Mouse (Mus musculus) liver, embryonic 15.5 days (tissue): ENCODE measurements around the gene Capn1. TPM values are rescaled to one million over a fixed set of nuclear protein-coding genes. Genes with fewer than 3 reads are reported as not detected.
A peak's percentile ranks its signal among the peaks of the same experiment; 100 is the strongest.

ENCODE experiments used
- ATAC-seq: fragments of 200-750 bp; cut with Nextera tagmentation; 2 replicates; pipeline ENCODE4 v1.8.0; 2017; ENCODE audit warnings: moderate number of reproducible peaks, mild to moderate bottlenecking, moderate library complexity; ENCODE audit not compliant: insufficient read depth
- H3K27ac ChIP-seq: fragments of 300-500 bp; sonication (generic); replicated peaks from 2 replicates; pipeline ENCODE4 v1.5.1; 2015; ENCODE audit warnings: mild to moderate bottlenecking, inconsistent platforms
- H3K27me3 ChIP-seq: fragments of 300-500 bp; sonication (generic); 2 replicates; pipeline ENCODE4 v1.6.1; 2015; ENCODE audit warnings: mild to moderate bottlenecking, inconsistent platforms
- H3K36me3 ChIP-seq: fragments of 300-500 bp; sonication (generic); replicated peaks from 2 replicates; pipeline ENCODE4 v1.6.1; 2015; ENCODE audit warnings: moderate library complexity, mild to moderate bottlenecking, inconsistent platforms
- H3K4me1 ChIP-seq: fragments of 300-500 bp; sonication (generic); replicated peaks from 2 replicates; pipeline ENCODE4 v1.6.1; 2015; ENCODE audit warnings: inconsistent platforms
- H3K4me2 ChIP-seq: fragments of 300-500 bp; sonication (generic); 2 replicates; pipeline ENCODE4 v1.6.1; 2015; ENCODE audit warnings: moderate library complexity, mild to moderate bottlenecking, inconsistent platforms
- H3K4me3 ChIP-seq: fragments of 300-500 bp; sonication (generic); replicated peaks from 2 replicates; pipeline ENCODE4 v1.5.1; 2015; ENCODE audit warnings: mild to moderate bottlenecking, inconsistent platforms
- H3K9ac ChIP-seq: fragments of 300-500 bp; sonication (generic); 2 replicates; pipeline ENCODE4 v1.6.1; 2015; ENCODE audit warnings: moderate library complexity, mild to moderate bottlenecking, inconsistent platforms
- H3K9me3 ChIP-seq: fragments of 300-500 bp; sonication (generic); replicated peaks from 2 replicates; pipeline ENCODE4 v1.6.1; 2016; ENCODE audit warnings: inconsistent platforms
- WGBS: fragments of 180-500 bp; shearing (Covaris S2); methylation state at CpG from one replicate; pipeline ENCODE4 v1.1.7; 2015; ENCODE audit warnings: mixed read lengths; ENCODE audit not compliant: insufficient replicate concordance; 5-methylcytosine and 5-hydroxymethylcytosine counted together
- polyA plus RNA-seq: library from polyadenylated mRNA; unstranded; fragments of >200 nt; fragmentation: Nextera tagmentation; extraction: Ambion mirVana; gene quantifications from 2 replicates; pipeline ENCODE4 v1.2.1, GENCODE M21; 2015

Capn1 gene
- polyA plus RNA-seq, 1 experiment from 2014 or later: 25.1 TPM

GRCm38 (mm10) chr19:6037695-6038094 is 22.0 kb upstream of the Capn1 start:
- Histone ChIP-seq H3K36me3 (no peaks in the 10 kb centered on the region), H3K27me3 (no peaks in the 10 kb centered on the region), H3K4me2 (no peak overlapping the region), H3K4me1 (peaks cover 7% of the 10 kb centered on the region; the same call in 1 of the 2 replicates), H3K9ac (no peak overlapping the region), H3K4me3 (no peak overlapping the region), H3K9me3 (no peaks in the 10 kb centered on the region), H3K27ac (no peak overlapping the region)
- ATAC-seq: no peak

DNA sequence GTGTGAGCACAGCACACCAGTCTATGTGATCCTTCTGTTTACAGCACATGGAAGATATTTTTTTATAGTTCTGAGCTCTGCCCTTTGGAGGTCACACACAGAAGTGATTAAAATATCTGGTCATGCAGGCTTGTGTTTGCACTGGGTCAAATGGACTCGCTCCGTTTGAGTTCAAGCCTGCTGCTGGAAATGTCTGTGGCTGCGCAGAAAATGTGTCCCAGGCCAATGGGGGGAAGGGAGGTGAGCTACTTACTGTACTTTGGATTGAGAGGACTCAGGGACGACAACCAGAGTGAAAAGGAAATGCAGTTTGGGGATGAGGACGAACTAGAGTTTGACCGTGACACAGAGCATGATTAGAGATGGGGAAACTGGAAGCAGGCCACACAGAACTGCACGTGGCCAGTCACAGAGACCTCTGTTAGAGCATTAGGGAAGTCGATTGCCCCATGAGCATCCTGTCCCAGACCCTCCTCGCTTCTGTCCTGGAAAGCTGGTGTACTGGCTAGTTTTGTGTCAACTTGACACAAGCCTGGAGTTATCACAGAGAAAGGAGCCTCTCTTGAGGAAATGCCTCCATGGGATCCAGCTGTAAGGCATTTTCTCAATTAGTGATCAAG is 20.4 kb upstream of the Capn1 start:
- WGBS: 38% methylated on average over 9 of the region's 9 CpGs

DNA sequence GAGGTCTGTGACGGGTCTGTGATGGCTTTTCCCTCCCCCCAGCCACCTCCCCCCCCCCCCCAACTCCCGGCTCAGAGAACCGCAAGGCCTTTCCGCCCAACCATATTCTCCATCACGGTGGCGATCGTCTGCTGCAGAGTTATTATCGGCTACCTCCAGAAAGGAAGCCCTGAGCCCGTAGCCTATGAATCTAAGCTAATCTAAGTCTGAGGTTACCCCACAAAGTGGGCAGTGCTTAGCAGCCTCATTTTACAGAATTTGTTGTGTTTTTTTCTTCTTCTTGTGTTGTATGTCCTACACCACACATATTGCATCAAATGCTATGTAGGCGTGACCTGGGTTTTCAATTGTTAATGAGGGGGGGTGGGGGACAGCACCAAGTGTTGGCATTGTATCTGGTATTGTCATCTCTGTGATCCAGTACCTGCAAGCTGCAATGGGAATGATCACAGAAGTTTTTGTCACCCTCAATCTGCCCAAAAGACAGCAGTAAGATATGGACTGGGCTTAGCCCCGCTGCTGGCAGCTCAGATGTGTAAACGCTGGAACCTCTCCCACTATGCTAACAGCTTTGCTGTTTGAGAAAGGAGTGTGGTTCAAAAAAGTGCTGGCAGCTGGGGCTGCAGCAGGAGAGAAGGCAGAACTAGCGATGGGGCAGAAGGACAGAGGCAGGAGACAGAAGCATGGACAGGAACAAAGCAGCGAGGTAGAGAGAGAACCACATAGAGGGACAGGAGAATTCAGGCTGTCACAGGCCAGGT is 15.0 kb upstream of the Capn1 start:
- ATAC-seq: no peak
- WGBS: 51% methylated on average over 14 of the region's 14 CpGs
- H3K27me3 ChIP-seq: peaks cover 10% of the 10 kb centered on the region; the same call in 1 of the 2 replicates
- no peak overlapping the region for H3K27ac ChIP-seq
- no peak overlapping the region for H3K4me3 ChIP-seq
- no peaks in the 10 kb centered on the region for H3K9me3 ChIP-seq
- H3K9ac ChIP-seq: no peak overlapping the region
- no peaks in the 10 kb centered on the region for H3K36me3 ChIP-seq
- peaks cover 1% of the 10 kb centered on the region; the same call in 1 of the 2 replicates for H3K4me1 ChIP-seq
- no peak overlapping the region for H3K4me2 ChIP-seq

More for the DNA sequence above, 20.4 kb upstream of the Capn1 start:
- Histone ChIP-seq H3K4me2 (no peak overlapping the region), H3K36me3 (no peaks in the 10 kb centered on the region), H3K4me3 (no peak overlapping the region), H3K9ac (no peak overlapping the region), H3K4me1 (peaks cover 7% of the 10 kb centered on the region; the same call in 1 of the 2 replicates), H3K9me3 (no peaks in the 10 kb centered on the region), H3K27ac (no peak overlapping the region), H3K27me3 (no peaks in the 10 kb centered on the region)
- no peak for ATAC-seq

- no peak overlapping the region for H3K4me2 ChIP-seq
- H3K36me3 ChIP-seq: no peaks in the 10 kb centered on the region
- no peak overlapping the region for H3K27ac ChIP-seq
- H3K27me3 ChIP-seq: peaks cover 10% of the 10 kb centered on the region; the same call in 1 of the 2 replicates
- no peaks in the 10 kb centered on the region; the same call in 1 of the 2 replicates for H3K4me1 ChIP-seq
- no peaks in the 10 kb centered on the region for H3K9me3 ChIP-seq
- no peak for ATAC-seq
- WGBS: 67% methylated on average over 9 of the region's 9 CpGs
- H3K4me3 ChIP-seq: no peak overlapping the region
- no peak overlapping the region for H3K9ac ChIP-seq
Measured at GRCm38 (mm10) chr19:6029426-6029825, 13.7 kb upstream of the Capn1 start.

DNA sequence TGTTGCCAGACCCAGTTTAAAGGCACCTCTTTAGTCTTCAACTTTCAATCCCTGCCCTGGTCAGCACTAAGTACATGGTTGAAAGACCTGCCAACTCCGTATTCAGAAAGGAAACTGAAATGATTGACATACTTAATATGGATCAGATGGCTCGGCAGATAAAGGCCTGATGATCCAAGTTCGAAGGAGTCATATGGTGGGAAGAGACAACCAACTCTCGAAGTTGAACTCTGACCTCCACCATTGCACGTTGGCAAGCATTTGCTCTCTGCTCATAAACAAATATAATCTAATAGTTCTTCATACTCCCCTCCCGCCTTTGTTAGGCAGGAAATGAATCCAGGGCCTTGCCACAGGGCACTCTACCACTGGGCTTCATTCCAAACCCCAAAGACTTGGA is 13.3 kb upstream of the Capn1 start:
- Histone ChIP-seq H3K4me1 (peaks cover 3% of the 10 kb centered on the region; the same call in 1 of the 2 replicates), H3K4me2 (no peak overlapping the region), H3K36me3 (no peaks in the 10 kb centered on the region), H3K27me3 (peaks cover 10% of the 10 kb centered on the region; the same call in 1 of the 2 replicates), H3K27ac (no peak overlapping the region), H3K4me3 (no peak overlapping the region), H3K9me3 (no peaks in the 10 kb centered on the region), H3K9ac (no peak overlapping the region)
- no peak for ATAC-seq
- WGBS: 64% methylated on average over 6 of the region's 6 CpGs

GRCm38 (mm10) chr19:6023930-6024329 is 8.2 kb upstream of the Capn1 start:
- no peak for ATAC-seq

GRCm38 (mm10) chr19:6023059-6023458 is 7.4 kb upstream of the Capn1 start:
- no peak overlapping the region for H3K4me3 ChIP-seq
- H3K4me1 ChIP-seq: peaks cover 32% of the 10 kb centered on the region
- ATAC-seq: no peak
- H3K36me3 ChIP-seq: no peaks in the 10 kb centered on the region
- no peak overlapping the region for H3K9ac ChIP-seq
- H3K27me3 ChIP-seq: peaks cover 9% of the 10 kb centered on the region; the same call in 1 of the 2 replicates
- H3K4me2 ChIP-seq: no peak overlapping the region
- WGBS: 71% methylated on average over 8 of the region's 8 CpGs
- H3K9me3 ChIP-seq: no peaks in the 10 kb centered on the region
- H3K27ac ChIP-seq: no peak overlapping the region

More at GRCm38 (mm10) chr19:6023930-6024329, 8.2 kb upstream of the Capn1 start:
- Histone ChIP-seq H3K36me3 (no peaks in the 10 kb centered on the region), H3K9ac (no peak overlapping the region), H3K27me3 (peaks cover 10% of the 10 kb centered on the region; the same call in 1 of the 2 replicates), H3K4me3 (no peak overlapping the region), H3K4me2 (no peak overlapping the region), H3K4me1 (peaks cover 23% of the 10 kb centered on the region), H3K27ac (no peak overlapping the region), H3K9me3 (no peaks in the 10 kb centered on the region)
- 64% methylated on average over 7 of the region's 7 CpGs for WGBS

DNA sequence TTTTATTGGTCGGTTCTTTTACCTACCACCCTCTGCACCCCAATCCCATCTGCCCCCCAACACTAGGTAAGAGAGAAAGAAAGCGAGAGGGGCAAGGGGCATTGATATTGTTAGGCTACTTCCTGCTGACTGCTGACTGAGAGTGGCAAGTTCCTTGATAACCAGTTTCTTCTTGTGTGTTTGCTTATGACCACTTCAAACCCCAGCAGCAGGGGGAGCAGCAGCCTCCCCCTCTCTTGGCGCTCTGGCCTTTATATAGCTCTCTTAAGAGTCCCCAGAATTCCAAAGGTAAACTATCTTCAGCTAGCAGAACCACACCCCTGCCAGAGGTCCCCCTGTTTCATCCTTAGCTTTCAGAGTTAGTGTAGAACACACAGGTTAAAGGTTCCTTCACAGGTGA is 4.6 kb upstream of the Capn1 start:
- H3K4me3 ChIP-seq: no peak overlapping the region
- ATAC-seq: no peak
- peaks cover 60% of the 10 kb centered on the region for H3K4me1 ChIP-seq
- no peak overlapping the region for H3K27ac ChIP-seq
- no peaks in the 10 kb centered on the region for H3K9me3 ChIP-seq
- no peak overlapping the region for H3K4me2 ChIP-seq
- H3K36me3 ChIP-seq: no peaks in the 10 kb centered on the region
- H3K9ac ChIP-seq: no peak overlapping the region
- H3K27me3 ChIP-seq: no peaks in the 10 kb centered on the region; the same call in 1 of the 2 replicates
- WGBS: 47% methylated on average over 3 of the region's 3 CpGs

DNA sequence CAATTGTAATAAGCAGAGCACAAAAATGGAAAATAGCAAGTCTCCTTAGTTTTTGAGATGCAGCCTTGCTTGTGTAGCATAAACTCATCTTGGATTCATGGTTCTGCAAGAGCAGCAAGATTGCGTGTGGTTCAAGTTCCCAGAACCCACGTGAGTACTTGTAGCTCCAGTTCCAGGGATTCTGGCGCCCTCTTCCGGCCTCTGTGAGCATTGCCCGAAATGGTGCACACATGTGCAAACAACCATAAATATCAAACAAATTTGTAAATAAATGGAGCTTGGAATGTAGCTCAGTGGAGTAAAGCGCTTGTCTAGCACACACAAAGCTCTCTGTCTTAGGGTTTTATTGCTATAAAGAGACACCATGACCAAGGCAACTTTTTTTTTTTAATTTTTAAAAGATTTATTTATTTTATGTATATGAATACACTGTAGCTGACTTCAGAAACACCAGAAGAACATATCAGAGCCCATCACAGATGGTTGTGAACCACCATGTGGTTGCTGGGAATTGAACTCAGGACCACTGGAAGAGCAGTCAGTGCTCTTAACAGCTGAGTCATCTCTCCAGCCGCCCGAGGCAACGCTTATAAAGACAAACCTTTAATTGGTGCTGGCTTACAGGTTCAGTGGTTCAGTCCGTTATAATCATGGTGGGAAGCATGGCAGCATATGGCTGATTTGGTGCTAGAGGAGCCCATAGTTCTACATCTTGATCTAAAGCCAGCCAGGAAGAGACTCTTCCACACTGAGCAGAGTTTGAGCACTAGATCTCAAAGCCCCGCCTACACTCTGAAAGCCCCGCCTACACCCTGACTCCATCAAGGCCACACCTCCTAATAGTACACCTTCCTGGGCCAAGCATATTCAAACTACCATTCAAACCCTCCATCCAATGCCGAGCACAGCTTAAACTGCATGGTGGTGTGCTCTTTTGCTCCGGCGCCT is 2.7 kb upstream of the Capn1 start:
- peak; percentile 16; the same call in 1 of the 2 replicates for ATAC-seq
- 20% methylated on average over 15 of the region's 15 CpGs for WGBS
- H3K9ac ChIP-seq: 0 out of 2 replicates have a peak overlapping the region, but pooled peaks have one; percentile 31

GRCm38 (mm10) chr19:6016532-6016931 is 835 bp upstream of the Capn1 start:
- H3K27me3 ChIP-seq: no peaks in the 10 kb centered on the region
- peak overlapping the region; percentile 74 for H3K4me3 ChIP-seq

More for the DNA sequence above, 2.7 kb upstream of the Capn1 start:
- peaks cover 71% of the 10 kb centered on the region for H3K4me1 ChIP-seq
- no peaks in the 10 kb centered on the region for H3K27me3 ChIP-seq
- no peaks in the 10 kb centered on the region for H3K9me3 ChIP-seq
- peaks cover 6% of the 10 kb centered on the region for H3K36me3 ChIP-seq
- peak overlapping the region; percentile 53 for H3K4me2 ChIP-seq
- H3K4me3 ChIP-seq: peak overlapping the region; percentile 29
- peak overlapping the region; percentile 81 for H3K27ac ChIP-seq

More at GRCm38 (mm10) chr19:6016532-6016931, 835 bp upstream of the Capn1 start:
- Histone ChIP-seq H3K4me1 (peaks cover 84% of the 10 kb centered on the region), H3K4me2 (peak overlapping the region; percentile 97), H3K9me3 (no peaks in the 10 kb centered on the region), H3K9ac (peak overlapping the region; percentile 77), H3K36me3 (peaks cover 25% of the 10 kb centered on the region), H3K27ac (peak overlapping the region; percentile 94)
- 55% methylated on average over 7 of the region's 7 CpGs for WGBS
- ATAC-seq: no peak
